Mouse (Mus musculus): ENCODE data around the gene Ptrh2.

Gene Ptrh2

DNA sequence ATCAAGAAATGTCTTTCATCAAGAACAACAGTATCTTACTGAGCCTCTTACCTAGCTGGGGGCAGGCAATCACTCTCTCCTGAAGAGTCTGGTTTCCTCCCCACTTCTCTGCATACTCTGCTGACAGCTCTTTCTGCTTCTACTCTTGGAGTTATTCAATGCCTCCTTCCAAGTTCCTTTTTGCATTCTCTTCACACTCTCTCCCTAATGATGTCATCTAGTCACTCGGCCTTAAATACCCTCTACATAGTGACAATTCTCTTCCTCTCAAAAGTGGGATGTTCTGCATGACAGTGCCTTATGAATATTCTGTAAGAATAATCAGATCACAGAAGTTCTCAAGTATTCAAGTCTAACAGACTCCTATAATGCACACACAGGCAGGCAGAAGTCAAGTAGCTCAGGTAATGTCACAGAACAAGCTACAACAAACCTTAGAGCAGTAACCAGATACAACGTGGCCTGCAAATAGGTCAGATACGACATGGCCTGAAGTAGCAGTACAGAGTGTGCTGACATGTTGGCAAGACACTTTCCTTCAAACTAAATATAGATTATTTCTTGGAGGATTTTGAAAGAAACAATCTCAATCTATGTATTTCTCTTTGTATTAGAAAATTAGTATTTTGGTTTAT lies 12.6 kb upstream of the Ptrh2 start:
- DNase-seq (ENCODE audit: low read depth, low spot score): no peak

DNA sequence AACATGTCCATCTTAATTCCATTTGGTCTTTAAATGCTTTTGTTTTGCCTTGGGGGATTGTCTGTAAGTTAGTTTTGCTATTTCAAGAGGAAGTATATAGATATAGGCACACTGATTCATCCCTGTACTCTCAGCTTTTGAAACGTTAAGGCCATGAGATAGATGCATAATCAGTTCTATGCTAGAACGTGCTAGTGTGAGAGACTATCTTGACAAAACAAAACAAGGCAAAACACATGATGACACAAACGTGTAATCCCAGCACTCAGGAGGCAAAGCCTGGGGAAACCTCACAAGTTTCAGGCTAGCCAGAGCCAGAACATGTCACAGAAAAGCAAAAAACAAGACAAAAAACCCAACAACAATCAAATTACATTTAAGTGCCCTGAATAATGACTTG lies 11.0 kb upstream of the Ptrh2 start:
- DNase-seq (ENCODE audit: low read depth, low spot score): no peak

DNA sequence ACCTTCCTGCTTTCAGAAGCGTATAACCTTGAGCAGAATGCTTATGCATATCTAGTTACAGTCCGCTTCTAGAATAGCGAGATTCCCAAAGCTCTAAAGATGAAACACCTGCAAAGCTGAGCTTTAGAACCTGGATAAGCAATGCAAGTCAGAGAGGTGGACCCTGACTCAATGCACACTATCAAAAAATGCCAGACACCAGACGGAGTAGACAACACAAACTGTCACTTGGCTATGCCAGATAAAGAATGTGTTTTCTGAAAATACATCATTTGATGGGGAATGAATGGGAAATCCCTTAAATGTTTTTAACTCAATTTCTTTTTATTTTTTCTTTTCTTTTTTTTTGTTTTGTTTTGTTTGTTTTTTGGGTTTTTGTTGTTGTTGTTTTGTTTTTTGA lies 8.3 kb upstream of the Ptrh2 start:
- no peak for DNase-seq (ENCODE audit: low read depth, low spot score)

DNA sequence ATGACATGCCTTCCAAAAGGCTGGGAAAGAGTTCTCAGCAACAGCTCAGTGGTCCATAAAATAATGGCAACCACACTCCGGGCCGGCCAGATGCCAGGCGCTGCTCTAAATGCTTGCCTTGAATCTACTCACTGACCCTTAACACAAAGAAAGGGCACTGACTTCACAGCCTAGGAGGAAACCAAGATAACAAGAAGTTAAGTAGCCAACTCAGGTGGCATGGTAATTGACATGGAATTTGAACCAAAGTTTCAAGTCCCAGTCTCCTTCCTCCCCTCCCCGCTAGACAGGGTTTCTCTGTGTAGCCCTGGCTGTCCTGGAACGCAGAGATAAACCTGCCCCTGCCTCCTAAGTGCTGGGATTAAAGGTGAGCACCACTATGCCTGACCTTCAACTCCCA lies 4.8 kb upstream of the Ptrh2 start:
- DNase-seq (ENCODE audit: low read depth, low spot score): no peak

DNA sequence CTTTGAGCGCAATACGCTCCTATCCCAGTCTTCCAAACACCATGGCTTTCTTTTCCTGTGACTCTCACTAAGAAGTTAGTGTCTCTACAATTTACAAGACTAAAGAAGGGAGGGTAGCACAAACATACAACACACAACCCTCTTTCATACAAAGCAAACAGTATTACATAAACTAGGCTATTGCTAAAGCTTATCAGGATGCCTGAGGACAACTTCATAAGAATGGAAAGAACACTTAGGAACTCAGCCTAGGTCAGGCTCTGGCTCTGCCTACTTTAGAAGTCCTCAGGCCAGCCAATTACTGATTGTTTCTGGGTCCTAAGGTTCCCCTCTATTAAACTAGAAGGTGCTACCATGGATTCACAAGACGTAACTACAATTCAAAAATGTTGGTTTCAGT lies 3.1 kb upstream of the Ptrh2 start:
- no peak for DNase-seq (ENCODE audit: low read depth, low spot score)

DNA sequence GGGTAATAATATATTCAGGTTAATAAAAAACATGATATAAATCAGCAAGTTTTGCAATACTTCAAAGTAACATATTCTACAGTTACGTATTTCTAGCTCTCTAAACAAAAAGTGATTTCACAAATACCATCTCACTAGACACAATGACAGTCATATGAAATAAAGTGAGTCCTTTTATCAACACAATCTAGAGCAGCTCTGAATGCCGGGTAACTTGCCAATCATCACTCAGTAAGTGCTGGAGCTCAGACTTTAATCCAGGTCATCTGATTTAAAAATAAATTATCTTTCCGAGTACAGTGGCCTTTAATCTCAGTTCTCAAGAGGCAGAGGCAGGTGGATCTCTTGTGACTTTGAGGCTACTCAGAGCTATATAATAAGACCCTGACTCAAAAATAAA lies 2.4 kb upstream of the Ptrh2 start:
- no peak for DNase-seq (ENCODE audit: low read depth, low spot score)

DNA sequence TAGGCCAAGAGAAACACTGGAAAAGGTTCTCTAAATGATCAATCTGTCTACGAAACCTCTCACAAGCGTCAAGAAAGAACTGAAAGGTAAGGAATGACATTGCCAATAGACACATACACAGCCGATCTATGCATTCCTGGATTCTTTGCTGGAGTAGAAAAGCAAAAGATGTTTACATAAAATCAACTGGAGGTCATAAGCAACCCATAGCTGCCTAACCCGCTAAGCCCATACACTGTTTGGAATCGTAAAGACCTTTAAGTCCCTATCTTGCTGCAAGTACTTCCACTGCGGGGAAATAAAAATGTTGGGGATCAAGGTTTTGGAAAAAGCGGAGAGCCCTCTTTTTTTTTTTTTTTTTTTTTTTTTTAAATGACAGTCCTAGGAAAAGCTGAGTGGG lies 924 bp upstream of the Ptrh2 start:
- DNase-seq (ENCODE audit: low read depth, low spot score): no peak

DNA sequence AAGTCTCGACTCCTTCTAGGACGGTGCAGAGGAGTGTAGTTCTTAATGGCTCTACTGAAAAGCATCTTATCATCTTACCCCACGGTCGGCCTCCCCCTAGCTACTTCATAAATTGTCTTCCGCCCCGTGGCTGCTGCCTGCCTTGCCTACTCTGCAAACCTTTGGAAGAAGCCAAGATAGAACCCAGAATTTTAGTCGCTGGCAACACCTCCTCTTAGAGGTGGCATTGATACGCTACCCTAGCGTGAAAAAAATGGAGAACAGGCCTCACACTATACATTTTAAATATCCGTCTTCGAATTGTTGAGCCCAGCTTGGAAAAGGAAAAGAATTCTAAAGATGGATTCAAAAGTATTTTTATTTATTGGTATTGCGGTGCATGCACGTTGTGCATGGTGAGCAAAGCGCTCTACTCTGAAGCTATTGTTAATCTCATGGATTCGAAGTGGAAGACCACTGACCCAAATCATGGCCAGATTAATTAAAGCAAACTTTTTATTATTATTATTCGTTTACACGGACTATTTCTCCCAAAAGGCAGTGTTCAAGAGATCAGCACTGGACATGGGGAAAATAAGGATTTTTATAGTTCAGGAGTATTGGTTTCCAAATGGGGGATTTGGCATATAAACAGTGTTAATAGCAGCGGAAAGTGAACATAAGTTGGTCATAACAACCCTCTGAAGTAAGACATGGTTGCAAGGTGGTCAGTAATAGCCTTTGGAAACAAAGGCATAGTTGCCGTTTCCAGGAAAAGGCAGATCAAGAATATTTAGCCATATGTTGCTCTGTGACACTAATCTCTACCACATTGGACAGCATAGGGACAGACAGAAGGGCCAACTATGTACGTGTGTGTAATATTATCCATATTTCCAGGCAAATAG lies 584 bp downstream of the Ptrh2 start:
- DNase-seq (ENCODE audit: low read depth, low spot score): no peak

DNA sequence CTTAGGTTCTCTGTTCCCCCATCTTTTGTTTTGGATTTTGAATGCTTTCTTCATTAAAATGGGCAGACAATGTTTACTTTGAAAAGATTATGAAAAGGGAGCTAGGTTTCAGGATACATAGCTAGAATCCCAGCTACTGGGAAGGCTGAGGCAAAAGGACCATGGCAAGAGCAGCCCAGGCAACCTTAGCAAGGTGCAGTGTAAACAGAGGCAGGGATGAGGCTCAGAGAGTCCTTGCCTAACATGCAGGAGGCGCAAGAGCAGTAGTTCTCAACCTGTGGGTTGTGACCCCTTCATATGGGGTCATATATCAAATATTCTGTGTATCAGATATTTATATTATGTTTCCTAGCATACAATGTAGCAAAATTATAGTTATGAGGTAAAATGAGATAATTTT lies 1.6 kb downstream of the Ptrh2 start:
- DNase-seq (ENCODE audit: low read depth, low spot score): no peak

DNA sequence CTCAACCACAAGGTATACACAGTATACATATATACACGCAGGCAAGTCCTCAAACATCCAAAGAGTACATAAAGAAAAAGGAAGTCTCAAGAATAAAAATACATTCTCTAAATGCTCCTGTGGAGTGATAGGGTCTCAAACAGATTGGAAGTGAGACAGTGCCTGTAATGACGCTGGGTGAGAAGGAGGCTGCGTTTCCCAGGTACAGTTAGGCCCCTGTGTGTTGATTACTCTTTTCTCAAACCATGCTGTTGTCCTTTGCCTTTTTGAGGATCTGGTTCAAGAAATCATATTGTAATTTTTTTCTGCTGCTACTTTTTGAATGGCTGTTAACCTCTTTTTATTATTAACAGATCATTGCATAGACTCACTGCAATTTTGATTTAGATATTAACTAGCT lies 6.6 kb downstream of the Ptrh2 start:
- DNase-seq (ENCODE audit: low read depth, low spot score): no peak

DNA sequence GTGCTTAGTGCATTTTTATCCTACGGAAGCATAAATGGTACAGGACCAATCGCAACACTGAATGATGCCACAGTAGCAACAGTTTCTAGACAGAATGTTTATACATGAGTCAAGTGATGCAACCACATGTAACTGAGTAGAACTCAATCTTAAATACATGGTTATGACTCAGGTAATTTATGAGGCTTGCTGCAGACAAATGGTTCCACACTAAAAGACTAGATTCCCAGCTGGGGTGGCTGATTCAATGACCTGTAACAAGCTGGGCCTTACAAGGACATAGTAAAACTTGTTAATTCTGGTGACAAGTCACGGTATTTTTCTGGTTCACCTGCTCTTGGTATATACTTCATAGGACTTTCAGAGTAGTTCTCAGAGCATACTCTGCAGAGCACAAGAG lies 7.7 kb downstream of the Ptrh2 start:
- no peak for DNase-seq (ENCODE audit: low read depth, low spot score)

DNA sequence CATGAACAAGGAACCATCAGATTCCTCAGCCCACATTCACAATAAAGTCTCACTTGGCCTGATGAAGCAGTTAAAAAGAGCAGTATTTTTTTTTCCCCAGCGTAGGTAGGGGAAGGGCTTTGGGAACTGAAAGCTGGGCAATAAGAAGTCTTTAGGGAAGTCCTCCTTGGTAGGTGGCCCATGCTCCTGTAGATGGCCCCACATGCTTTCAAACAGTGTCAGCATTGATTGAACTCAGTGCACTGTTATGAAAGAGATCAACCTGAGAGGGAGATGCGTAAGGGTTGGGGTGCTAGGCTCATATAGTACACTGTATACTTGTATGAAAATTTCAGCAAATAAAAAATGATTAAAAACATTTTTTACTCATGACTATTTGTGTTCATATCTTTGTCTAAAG lies 8.2 kb downstream of the Ptrh2 start:
- no peak for DNase-seq (ENCODE audit: low read depth, low spot score)

DNA sequence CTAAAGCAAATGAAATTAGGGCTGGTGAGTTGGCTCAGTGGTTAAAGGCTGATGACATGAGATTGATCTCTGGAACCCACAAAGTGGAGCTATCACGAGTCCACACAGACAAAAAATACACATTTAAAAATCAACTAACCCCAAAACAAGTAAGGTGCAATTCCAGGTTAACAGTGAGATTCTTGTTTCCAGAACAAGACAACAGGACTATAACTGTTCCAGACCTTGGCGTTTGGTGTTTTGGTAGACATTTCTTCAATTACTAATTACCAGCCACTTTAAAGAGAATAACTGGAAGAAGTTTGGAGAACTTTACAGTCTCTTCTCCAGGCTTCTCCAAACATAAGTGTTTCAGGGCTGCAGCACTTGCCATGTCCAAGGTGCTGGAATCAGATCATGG lies 8.8 kb downstream of the Ptrh2 start:
- DNase-seq (ENCODE audit: low read depth, low spot score): no peak

DNA sequence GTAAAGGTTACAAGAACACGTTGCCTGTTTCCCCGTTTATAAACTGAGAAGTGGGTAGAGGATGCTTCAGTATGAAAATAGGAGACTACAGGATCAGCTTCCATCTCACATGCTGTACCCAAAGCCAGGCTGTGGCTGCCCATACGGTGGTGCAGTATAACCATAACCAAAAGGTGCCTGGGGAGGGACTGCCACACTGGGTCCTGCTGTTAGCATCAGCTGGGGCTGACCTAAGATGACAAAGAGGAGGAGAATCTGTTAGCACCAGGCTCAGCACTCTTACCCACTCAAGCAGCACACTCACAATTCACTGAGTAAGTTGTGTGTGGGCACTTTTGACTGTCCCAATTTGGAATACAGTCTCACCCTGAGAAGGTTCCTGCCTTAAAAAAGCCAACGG lies 11.7 kb downstream of the Ptrh2 start:
- no peak for DNase-seq (ENCODE audit: low read depth, low spot score)

DNA sequence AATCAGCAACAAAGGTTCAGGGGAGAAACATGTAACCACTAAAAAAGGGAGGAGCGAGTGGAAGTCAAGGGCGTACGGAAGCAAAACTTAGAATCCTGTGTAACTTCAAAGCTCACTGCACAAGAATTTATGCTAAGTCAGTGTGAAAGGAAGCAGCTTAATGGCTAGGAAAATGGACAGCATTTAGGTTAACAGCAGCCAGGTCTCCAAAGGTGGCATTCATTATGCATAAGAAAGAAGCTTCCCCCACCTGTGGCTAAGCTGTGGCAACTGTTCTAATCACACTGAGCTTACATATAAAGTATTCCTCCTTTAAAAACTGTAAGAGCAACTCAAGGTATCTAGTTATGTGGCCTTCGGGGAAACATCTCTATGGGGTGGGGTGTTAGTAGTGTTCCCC lies 17.4 kb downstream of the Ptrh2 start:
- DNase-seq (ENCODE audit: low read depth, low spot score): no peak

DNA sequence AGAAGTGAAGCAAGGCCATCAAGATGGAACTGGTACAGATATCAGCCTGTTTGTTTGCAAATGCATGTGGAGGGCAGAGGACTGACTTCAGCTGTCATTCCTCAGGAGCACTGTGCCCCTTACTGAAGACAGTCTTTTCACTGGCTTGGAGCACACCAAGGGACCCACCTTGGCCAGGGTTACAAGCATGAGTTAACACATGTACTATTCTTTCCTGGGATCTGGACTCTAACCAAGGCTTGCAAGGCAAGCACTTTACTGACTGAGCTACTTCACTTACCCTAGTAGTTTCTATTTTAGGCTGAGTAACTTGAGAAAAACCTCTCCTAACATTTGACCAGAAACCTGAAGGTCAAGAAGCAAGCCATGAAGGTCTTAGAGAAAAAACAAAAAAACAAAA lies 30.8 kb downstream of the Ptrh2 start:
- DNase-seq (ENCODE audit: low read depth, low spot score): no peak

DNA sequence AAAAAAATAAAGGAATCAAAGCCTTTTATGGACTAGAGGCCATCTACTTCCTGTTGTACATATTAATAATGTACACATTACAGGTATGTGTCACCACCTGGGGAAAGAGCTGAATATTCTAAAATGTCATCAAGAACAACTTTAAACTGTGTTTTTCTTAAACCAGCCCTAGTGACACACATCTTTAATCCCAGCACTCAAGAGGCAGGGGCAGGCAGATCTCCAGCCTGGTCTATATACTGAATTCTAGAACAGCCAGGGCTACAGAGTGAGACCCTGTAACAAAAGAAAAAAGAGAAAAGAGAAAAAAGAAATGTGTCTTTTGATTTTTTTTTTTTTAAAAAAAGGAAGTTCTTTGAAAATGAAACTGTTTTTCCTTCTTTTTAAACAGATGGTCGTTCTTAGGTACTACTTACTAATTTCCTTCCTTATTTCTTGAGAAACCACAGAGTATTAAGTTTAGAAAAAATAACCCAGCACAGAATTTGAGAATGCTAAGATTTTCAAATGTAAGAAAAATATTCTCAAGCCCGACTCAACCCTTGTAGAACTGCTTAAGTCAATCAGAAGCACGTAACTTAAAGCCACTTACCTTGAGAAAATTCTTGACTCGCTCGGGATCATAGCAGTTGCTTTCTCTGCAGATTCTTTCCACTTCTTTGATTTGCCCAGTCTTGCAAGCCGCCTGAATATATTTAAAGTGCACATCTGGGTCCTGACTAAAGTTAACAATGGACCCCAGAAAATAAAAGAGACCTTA lies 33.7 kb downstream of the Ptrh2 start:
- DNase-seq (ENCODE audit: low read depth, low spot score): no peak

DNA sequence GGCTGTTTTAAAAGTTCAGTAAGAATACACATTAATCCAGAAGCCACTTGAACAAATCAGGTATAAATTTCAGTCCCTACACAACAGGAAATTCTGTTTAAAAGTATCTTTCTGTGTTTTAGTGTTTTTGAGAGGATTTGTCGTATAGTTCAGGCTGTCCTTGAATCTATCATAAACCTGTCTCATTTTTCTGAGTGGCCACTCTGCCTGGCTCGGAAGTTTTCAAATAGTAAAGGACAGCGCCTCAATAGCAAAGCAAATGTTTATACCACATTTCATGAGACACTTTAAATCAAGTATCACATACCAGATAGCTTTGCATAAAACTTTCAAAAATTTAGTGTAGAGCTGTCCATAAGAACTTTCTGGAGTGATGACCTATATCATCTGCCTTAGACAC lies 34.6 kb downstream of the Ptrh2 start:
- no peak for DNase-seq (ENCODE audit: low read depth, low spot score)

DNA sequence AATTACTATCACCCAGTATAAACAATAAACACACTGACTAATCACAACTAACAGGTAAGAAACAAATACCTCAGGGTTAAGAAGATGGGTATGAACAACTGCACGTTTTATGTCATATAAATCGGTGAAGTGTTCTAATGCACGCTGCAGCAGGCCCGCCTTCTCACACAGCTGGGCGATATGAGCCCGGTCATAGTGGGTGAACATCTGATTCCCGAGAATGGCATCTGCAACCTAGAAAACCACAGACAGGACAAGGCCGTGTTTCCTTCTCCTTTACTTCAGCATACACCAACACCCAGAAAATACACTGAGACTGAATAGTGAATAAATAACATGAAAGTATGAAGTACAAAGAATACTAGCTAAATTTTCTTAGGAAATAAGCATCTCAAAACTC lies 35.6 kb downstream of the Ptrh2 start:
- DNase-seq (ENCODE audit: low read depth, low spot score): no peak

DNA sequence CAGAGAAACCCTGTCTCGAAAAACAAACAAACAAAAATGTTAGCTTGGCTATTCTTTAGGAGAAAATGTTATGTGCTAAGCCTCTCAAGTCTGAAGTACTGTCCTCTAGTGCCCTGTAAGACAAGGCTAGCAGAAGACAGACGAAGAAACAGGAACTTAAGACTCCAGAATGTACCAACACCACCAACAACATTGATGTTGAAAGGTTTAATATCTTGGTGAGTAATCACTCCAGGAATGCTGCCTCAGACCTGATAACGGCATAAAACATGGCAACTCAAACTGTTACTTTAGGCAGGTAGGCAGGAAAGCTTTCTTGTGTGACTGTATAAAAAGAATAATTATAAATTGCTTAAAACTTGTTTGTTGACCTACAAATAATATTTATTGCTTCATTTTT lies 40.2 kb downstream of the Ptrh2 start:
- DNase-seq (ENCODE audit: low read depth, low spot score): no peak

DNA sequence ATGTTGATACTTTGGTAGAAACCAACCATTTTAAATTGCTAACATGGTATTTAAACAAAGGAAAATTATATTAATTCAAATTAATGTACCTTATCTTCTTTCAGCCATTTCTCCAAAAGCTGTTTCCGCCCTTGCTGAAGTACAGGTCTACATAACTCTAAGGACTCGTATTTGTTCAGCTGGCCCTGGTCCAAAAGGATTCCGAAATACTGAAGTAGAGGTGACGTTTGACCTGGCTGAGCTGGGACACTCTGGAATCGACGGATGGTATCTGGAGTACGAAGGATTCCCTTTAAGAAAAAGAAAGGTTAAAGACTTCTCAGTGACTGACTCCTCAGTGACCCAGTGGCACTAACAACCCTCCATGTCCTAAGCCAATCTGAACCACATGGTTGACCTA lies 41.2 kb downstream of the Ptrh2 start:
- no peak for DNase-seq (ENCODE audit: low read depth, low spot score)

DNA sequence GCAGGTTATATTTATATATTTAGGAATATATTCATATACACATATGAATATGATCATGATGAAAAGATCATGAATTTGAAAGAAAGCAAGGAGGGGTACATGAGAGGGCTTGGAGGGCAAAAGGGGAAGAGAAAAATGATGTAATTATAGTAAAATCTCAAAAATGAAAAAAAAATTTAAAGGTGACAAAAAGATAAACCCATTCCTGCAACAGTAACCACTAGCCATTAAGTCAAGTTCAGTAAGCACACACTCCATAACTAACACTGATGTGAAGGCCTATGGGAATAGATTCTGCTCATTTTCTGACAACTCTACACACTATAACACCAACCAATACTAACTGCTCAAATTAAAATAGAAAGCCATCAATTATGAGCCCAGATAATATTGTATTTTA lies 41.8 kb downstream of the Ptrh2 start:
- DNase-seq (ENCODE audit: low read depth, low spot score): no peak

DNA sequence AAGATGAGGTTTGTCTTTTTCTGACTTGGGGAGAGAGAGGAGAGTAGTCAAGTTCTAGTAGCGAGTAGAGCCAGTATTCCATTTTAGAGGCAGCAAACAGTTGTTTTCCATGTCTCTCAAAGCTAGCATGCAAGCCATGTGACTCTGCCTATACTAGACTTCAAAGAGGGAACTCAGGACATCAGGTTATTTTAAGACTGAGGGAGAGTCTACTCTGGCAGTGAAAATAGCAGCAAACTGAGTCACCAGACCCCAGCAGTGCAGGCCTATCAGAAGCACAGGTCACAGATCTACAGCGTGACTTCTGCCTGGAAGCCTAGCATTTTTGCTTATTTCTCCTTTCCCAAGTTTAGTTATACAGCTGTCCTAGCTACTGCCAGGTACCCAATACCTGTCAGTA lies 47.7 kb downstream of the Ptrh2 start:
- DNase-seq (ENCODE audit: low read depth, low spot score): no peak
